Mouse (Mus musculus) heart, postnatal 0 days (tissue): Measurements from ENCODE around the gene Fam47e. TPM values are rescaled to one million over a fixed set of nuclear protein-coding genes. Genes with fewer than 3 reads are reported as not detected.

ENCODE experiments used
- ATAC-seq: fragments of 200-750 bp; cut with Nextera tagmentation; 2 replicates; pipeline ENCODE4 v1.8.0; 2017; ENCODE audit warnings: low read depth, moderate number of reproducible peaks, moderate library complexity; ENCODE audit not compliant: insufficient read depth
- DNase-seq: peaks from one replicate; pipeline ENCODE4 v3.0.0-alpha.2; 2016; ENCODE audit warnings: low spot score
- H3K27ac ChIP-seq: fragments of 300-500 bp; sonication (generic); 2 replicates; pipeline ENCODE4 v1.5.1; 2014; ENCODE audit warnings: low read depth, mild to moderate bottlenecking
- H3K27me3 ChIP-seq: fragments of 300-500 bp; sonication (generic); 2 replicates; pipeline ENCODE4 v1.6.1; 2014; ENCODE audit warnings: low read length, mixed read lengths; ENCODE audit not compliant: control insufficient read depth, insufficient read depth
- H3K36me3 ChIP-seq: fragments of 300-500 bp; sonication (generic); replicated peaks from 2 replicates; pipeline ENCODE4 v1.6.1; 2014; ENCODE audit warnings: low read length, mixed read lengths; ENCODE audit not compliant: control insufficient read depth, insufficient read depth
- H3K4me1 ChIP-seq: fragments of 300-500 bp; sonication (generic); 2 replicates; pipeline ENCODE4 v1.6.1; 2014; ENCODE audit warnings: antibody characterized with exemption; ENCODE audit not compliant: control insufficient read depth, insufficient read depth
- H3K4me2 ChIP-seq: fragments of 300-500 bp; sonication (generic); 2 replicates; pipeline ENCODE4 v1.6.1; 2014; ENCODE audit warnings: low read depth, mild to moderate bottlenecking, low read length, moderate library complexity
- H3K4me3 ChIP-seq: fragments of 300-500 bp; sonication (generic); 2 replicates; pipeline ENCODE4 v1.5.1; 2014; ENCODE audit warnings: low read depth, low read length
- H3K9ac ChIP-seq: fragments of 300-500 bp; sonication (generic); replicated peaks from 2 replicates; pipeline ENCODE4 v1.6.1; 2014; ENCODE audit warnings: low read depth, low read length, mixed read lengths
- H3K9me3 ChIP-seq: fragments of 300-500 bp; sonication (generic); replicated peaks from 2 replicates; pipeline ENCODE4 v1.6.1; 2016; ENCODE audit warnings: low read length; ENCODE audit not compliant: control insufficient read depth
- CTCF ChIP-seq: IDR thresholded peaks from 2 replicates; pipeline ENCODE4 v1.5.1; 2016; ENCODE audit warnings: antibody characterized with exemption, control low read depth, low read depth
- EP300 ChIP-seq: IDR thresholded peaks from 2 replicates; pipeline ENCODE4 v1.6.1; 2016; ENCODE audit warnings: antibody characterized with exemption, low read depth
- WGBS: fragments of 180-500 bp; shearing (Covaris S2); extraction: QIAGEN DNeasy Blood & Tissue Kit; methylation state at CpG from one replicate; pipeline ENCODE4 v1.1.7; 2014; 5-methylcytosine and 5-hydroxymethylcytosine counted together
- polyA plus RNA-seq: library from polyadenylated mRNA; unstranded; fragments of >200 nt; fragmentation: Nextera tagmentation; extraction: Ambion mirVana; gene quantifications from 2 replicates; pipeline ENCODE4 v1.2.1, GENCODE M21; 2015
- total RNA-seq: library from RNA; depleted of rRNA; stranded (reverse); fragments of >200 nt; gene quantifications from 2 replicates; pipeline ENCODE4 v1.2.3, GENCODE M21; 2014; ENCODE audit warnings: low replicate concordance; rRNA removed

Fam47e gene
- total RNA-seq (not detected in 2 replicates), polyA plus RNA-seq (0.51 TPM in 1 of 2 replicates, not detected in the other)

DNA sequence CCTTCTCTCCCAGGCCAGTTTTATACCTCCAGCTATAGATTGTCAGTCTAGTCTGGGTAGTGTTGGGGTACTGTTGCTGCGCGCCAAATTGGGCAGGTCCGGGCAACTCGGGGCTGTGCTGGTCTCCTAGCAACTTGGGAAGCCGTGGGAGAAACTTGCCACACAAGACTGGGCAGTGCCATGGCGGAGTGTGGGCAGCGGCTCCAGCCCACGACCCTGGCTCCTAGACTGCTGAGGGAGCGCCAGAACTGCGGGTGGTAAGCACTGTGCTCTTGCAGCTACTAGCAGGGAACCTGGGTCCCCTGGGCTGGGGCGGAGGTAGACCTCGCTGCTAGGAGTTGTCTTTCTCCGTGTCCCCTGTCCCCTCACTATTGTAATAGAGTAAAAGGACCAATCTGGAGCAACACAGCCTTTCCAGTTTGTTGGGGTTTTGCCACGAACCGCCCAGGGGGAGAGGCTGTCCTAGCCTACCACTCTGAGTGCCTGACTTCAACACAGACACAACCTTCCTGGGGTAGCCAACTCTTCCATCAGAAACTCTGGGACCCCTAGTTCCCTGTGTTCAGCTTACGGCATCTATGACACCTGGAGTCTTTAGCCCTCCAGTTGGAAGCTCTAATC is at the start of gene Fam47e:
Gene Fam47e, plus strand, starts transcription at position 179 of the 621 bp plus-strand sequence.
- Histone ChIP-seq H3K9me3 (peaks cover 7% of the 10 kb centered on the region; the same call in 1 of the 2 replicates), H3K27ac (no peak within 1 kb of the TSS), H3K27me3 (no peaks in the 10 kb centered on the region), H3K4me2 (no peak within 1 kb of the TSS), H3K4me3 (no peak within 1 kb of the TSS), H3K4me1 (peaks cover 2% of the 10 kb centered on the region), H3K36me3 (no peaks in the 10 kb centered on the region), H3K9ac (no peak within 1 kb of the TSS)
- 75% methylated on average over 16 of the region's 16 CpGs for WGBS
- TF ChIP-seq CTCF: no peak
- no peak for TF ChIP-seq EP300
- ATAC-seq: no peak
- DNase-seq: no peak

DNA sequence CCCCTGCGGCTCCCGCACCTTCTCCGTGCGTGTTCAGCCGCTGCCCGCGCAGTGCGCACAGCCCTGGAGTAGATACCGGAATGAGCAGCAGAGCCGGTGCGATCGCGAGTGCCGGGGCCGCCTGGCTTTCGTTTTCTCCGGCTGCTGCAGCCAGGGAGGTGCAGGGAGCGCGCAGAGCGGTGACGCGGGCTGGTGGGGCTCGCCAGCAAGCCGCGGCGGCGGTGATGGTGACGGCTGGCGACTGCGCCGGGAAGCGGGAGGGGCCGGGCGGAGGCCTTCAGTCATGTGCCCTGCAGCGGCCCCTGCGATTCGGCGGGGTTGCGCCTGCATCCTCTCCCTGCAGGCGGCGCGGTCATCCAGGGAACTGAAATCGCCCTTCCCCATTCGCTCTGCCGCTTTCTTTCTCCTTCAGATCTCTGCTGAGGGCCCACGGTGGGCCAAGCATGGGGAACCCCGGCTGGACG is 49.4 kb upstream of the Fam47e start:
- H3K4me3 ChIP-seq: peak overlapping the region; percentile 95
- WGBS: 0% methylated on average over 48 of the region's 48 CpGs
- peak; percentile 77 for TF ChIP-seq CTCF
- TF ChIP-seq EP300: peak; percentile 28; the same call in 1 of the 2 replicates
- peaks cover 20% of the 10 kb centered on the region for H3K4me1 ChIP-seq
- H3K27ac ChIP-seq: peak overlapping the region; percentile 100
- ATAC-seq: peak; percentile 98
- no peaks in the 10 kb centered on the region for H3K9me3 ChIP-seq
- DNase-seq: peak; percentile 97
- peak overlapping the region; percentile 98 for H3K9ac ChIP-seq
- peak overlapping the region; percentile 80 for H3K4me2 ChIP-seq
- H3K27me3 ChIP-seq: no peaks in the 10 kb centered on the region
- H3K36me3 ChIP-seq: peaks cover 5% of the 10 kb centered on the region; the same call in 1 of the 2 replicates

DNA sequence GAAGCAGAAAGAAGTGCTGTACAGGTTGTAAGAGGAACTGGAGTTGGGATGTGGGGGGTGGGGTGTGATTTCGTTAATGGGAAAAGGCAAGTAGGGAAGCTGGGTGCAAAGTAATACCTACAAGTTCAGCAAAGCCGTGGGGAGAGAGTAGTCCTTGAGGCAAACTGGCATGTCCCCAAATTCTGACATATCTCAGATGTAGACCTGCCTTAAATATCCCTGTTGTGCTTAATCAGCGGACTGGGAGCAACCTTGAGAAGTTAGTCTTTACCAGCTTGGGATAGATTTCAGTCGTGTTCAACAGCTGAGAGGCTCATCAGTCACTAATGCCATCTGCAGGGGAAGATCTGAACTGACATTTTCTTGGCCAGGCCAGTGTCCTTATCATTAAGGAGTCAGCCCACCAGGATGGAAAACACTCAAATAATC is 48.6 kb upstream of the Fam47e start:
- Histone ChIP-seq H3K27ac (peak overlapping the region; percentile 100), H3K4me1 (peaks cover 20% of the 10 kb centered on the region), H3K27me3 (no peaks in the 10 kb centered on the region), H3K9ac (0 out of 2 replicates have a peak overlapping the region, but pooled peaks have one; percentile 98), H3K36me3 (no peaks in the 10 kb centered on the region), H3K9me3 (no peaks in the 10 kb centered on the region), H3K4me3 (peak overlapping the region; percentile 95), H3K4me2 (peak overlapping the region; percentile 80)
- ATAC-seq (no peak), DNase-seq (no peak)
- 13% methylated on average over 4 of the region's 4 CpGs for WGBS
- peak; percentile 53 for TF ChIP-seq CTCF
- no peak for TF ChIP-seq EP300

DNA sequence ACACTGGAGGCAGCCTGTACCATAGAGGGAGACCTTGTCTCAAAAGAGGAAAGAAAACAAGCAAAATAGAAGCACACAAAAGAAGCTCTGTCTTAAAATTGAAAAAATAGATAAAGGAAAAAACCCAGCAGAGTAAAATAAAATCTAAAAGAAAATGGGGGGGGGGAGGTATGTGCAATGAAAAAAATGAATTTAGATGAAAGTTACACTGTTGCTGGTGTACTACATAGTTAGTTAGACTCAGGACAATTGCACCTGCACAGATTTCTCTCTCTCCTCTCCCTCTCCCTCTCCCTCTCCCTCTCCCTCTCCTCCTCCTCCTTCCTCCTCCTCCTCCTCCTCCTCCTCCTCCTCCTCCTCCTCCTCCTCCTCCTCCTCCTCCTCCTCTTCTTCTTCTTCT is 48.1 kb upstream of the Fam47e start, which contains the start of gene Scarb2:
Gene Scarb2, minus strand, starts transcription at position 101 of the 400 bp plus-strand sequence.
- H3K36me3 ChIP-seq: no peaks in the 10 kb centered on the region
- DNase-seq: no peak
- peaks cover 20% of the 10 kb centered on the region for H3K4me1 ChIP-seq
- H3K9ac ChIP-seq: peak within 1 kb of the TSS; percentile 98; the same call in 1 of the 2 replicates
- peak within 1 kb of the TSS; percentile 80 for H3K4me2 ChIP-seq
- no peaks in the 10 kb centered on the region for H3K27me3 ChIP-seq
- ATAC-seq: no peak
- TF ChIP-seq EP300: no peak
- no peak for TF ChIP-seq CTCF
- H3K27ac ChIP-seq: peak within 1 kb of the TSS; percentile 100
- no peaks in the 10 kb centered on the region for H3K9me3 ChIP-seq
- H3K4me3 ChIP-seq: peak within 1 kb of the TSS; percentile 95

DNA sequence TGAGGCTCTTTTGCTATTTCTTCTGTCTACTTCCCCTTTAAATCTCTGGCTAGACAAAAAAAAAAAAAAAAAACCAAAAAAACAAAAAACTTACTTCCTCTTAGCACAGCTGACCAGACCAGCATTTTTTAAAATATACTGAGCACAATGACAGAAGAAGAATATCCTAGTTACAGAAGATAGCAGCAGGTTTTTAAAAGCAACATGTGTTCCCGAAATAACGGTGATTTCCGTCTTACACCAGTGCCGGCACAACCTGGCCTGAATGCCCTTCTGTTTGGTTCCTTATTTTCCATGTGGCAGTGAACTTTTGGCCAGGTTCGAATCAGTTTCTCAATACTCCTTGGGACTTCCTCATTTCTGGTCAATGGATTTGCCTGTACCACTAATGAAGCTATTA is 46.0 kb upstream of the Fam47e start:
- 70% methylated on average over 5 of the region's 5 CpGs for WGBS

More for the DNA sequence above, 46.0 kb upstream of the Fam47e start:
- Histone ChIP-seq H3K36me3 (no peaks in the 10 kb centered on the region), H3K9me3 (no peaks in the 10 kb centered on the region), H3K27ac (no peak overlapping the region), H3K4me3 (no peak overlapping the region), H3K9ac (no peak overlapping the region), H3K4me2 (no peak overlapping the region), H3K4me1 (peaks cover 8% of the 10 kb centered on the region), H3K27me3 (no peaks in the 10 kb centered on the region)
- ATAC-seq (no peak), DNase-seq (no peak)
- TF ChIP-seq EP300 (no peak), CTCF (no peak)
